ENCODE assay signal across 20 mouse cellular contexts in genomic region chr2:13094045-13094444, GRCm38 (mm10).
"Had no signal": no experiment of that assay in that cellular context is flagged by ENCODE, and none has a peak within 500 bp of the region (broad histone marks: within the 10 kb centered on the region; RNA-seq: fewer than 3 reads in every experiment).

No protein-coding gene starts in this region.

- H3K4me1 ChIP-seq: midbrain, embryonic 10.5 days; midbrain, embryonic 13.5 days; neural tube, embryonic 13.5 days; neural tube, embryonic 15.5 days; stomach, embryonic 15.5 days had no signal

- H3K9ac ChIP-seq: lung, embryonic 14.5 days; midbrain, embryonic 13.5 days; neural tube, embryonic 13.5 days; neural tube, embryonic 15.5 days; stomach, embryonic 15.5 days had no signal

- H3K27ac ChIP-seq: midbrain, embryonic 10.5 days; midbrain, embryonic 13.5 days; neural tube, embryonic 13.5 days; neural tube, embryonic 15.5 days; stomach, embryonic 15.5 days; stomach, postnatal 0 days had no signal

- H3K4me2 ChIP-seq: lung, embryonic 14.5 days; midbrain, embryonic 13.5 days; neural tube, embryonic 13.5 days; neural tube, embryonic 15.5 days; stomach, embryonic 15.5 days had no signal

- H3K27me3 ChIP-seq: midbrain, embryonic 13.5 days; neural tube, embryonic 13.5 days; neural tube, embryonic 15.5 days; stomach, embryonic 15.5 days had no signal

- H3K36me3 ChIP-seq: midbrain, embryonic 10.5 days; midbrain, embryonic 13.5 days; neural tube, embryonic 13.5 days; neural tube, embryonic 15.5 days; stomach, embryonic 15.5 days had no signal

- H3K9me3 ChIP-seq: midbrain, embryonic 10.5 days; midbrain, embryonic 13.5 days; neural tube, embryonic 13.5 days; neural tube, embryonic 15.5 days; stomach, embryonic 15.5 days had no signal

- H3K4me3 ChIP-seq: midbrain, embryonic 10.5 days; midbrain, embryonic 13.5 days; myocyte; neural tube, embryonic 13.5 days; neural tube, embryonic 15.5 days; stomach, embryonic 15.5 days had no signal

- DNase-seq: lung, adult 18-20 months; lung, embryonic 14.5 days; lung, postnatal 10 days; lung, postnatal 4 days; retina, postnatal 1 day; right cerebral cortex, adult 18-20 months; right cerebral cortex, postnatal 25 days; right cerebral cortex, postnatal 4 days; spleen, adult 18-20 months; thymus, adult 2 months; thymus, postnatal 25 days; thymus, postnatal 4 days had no signal

- ATAC-seq: midbrain, embryonic 13.5 days; midbrain, embryonic 16.5 days had no signal
